Mouse (Mus musculus): Measurements from ENCODE around the gene Srpr.

The Srpr gene

DNA sequence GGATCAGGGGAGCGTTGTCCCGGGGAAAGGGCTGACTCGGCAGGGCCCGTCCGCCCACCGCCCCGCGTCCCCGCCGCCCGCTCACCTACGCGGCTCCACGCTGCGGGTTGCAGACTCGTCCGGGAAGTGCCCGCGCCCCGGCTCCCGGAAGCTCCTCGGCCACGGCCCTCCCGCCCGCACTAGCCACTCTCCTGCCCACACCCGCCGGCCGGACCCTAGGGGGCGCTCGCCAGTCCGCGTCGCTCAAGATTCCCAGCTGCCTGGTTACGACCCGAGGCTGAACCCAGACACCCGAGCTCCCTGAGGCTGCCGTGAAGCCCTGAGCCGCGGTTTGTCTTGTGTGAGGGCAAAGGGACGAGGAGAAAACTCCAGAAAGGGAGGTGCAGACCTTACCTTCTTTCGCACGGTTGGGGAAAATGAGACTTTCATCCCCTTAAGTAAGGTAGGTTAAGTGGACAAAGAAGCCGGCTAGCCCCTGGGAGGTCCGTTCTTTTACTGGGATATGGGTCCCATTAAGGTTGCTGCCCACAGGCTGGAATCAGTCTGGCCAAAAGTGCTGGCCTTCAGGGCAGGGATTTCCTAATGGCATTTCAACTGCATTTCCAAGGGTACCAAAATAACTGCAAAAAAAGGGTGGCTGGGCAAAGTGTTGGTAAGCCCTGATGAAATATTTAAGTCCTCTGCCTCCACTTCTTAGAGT is at the start of gene Srpr, which contains the start of gene Tirap:
Gene Srpr (plus strand): TSS at position 404 of the 700 bp plus-strand sequence.
Gene Tirap (minus strand): TSS at position 520 of the 700 bp plus-strand sequence.
- peak; percentile 63 to 83 for DNase-seq (ENCODE audit: low spot score in 2 of 2)

DNA sequence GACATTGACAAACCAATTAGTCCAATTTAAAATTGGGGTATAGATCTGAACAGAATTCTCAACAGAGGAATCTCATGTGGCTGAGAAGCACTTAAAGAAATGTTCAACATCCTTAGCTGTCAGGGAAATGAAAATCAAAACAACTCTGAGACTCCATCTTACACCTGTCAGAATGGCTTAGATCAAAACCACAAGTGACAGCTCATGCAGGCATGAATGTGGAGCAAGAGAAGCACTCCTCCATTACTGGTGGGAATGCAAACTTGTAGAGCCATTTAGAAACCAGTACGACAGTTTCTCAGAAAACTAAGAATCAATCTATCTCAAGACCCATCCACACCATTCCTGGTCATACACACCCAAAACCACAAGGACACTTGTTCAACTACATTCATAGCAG is 47.1 kb upstream of the Srpr start:
- no peak for DNase-seq (ENCODE audit: low spot score in 2 of 2)

DNA sequence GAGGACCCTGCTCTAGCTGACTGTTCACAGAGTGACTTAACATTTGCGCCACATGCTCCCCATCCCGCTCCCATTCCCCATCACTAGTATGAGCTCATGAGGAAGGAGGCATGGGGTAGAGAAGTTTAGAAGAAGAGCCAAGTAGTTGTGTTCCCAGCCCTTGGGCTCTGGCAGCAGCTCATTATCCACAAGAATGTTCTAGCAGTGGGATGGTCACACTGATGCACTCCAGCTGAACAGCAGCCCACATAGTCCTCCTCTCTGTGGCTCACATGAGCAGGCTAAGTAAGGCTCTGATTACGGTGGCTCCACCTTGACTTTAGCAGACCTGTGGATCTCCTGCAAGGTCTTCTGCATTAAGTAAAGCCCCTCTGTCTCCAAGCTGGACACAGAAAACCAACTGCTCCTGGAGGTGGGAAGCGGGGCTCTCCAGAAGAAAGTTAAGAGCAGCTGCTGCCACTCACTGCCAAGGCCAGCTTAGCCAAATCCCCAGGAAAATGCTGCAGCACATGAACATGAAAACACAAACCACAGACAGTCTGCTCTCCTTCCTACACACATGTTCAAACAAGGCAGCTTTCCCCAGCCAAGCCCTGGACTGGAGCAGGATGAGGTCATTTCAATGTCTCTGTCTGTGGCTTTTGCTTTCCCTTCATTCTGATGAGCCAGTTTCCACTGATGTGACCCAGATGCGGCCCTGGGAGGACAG is 43.8 kb upstream of the Srpr start:
- DNase-seq (ENCODE audit: low spot score in 2 of 2): no peak

GRCm38 (mm10) chr9:35156862-35157261 is 43.1 kb upstream of the Srpr start:
- no peak for DNase-seq (ENCODE audit: low spot score in 2 of 2)

GRCm38 (mm10) chr9:35158477-35158876 is 41.5 kb upstream of the Srpr start:
- DNase-seq (ENCODE audit: low spot score in 2 of 2): no peak

DNA sequence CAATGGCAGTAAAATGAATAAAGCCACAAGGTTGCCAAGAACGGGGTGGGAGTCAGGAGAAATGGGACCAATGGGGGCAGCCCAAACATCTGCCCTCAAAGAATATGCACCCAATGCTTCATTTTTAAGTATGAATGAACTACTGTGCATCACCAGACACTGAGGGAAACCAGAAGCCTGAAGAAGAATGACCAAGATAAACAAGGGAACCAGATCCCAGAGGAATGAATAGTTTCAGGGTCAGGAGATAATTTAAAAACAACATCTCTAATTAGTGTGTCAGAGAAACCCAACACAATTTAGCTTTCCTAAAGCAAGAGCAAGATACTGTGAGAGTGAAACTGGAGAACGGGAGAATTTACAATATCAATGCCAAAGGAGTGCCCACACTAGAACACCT is 39.3 kb upstream of the Srpr start:
- no peak for DNase-seq (ENCODE audit: low spot score in 2 of 2)

- DNase-seq (ENCODE audit: low spot score in 2 of 2): no peak
Observed at GRCm38 (mm10) chr9:35161721-35162120, 38.3 kb upstream of the Srpr start.

GRCm38 (mm10) chr9:35163011-35163690 is 36.8 kb upstream of the Srpr start:
- DNase-seq (ENCODE audit: low spot score in 2 of 2): no peak

DNA sequence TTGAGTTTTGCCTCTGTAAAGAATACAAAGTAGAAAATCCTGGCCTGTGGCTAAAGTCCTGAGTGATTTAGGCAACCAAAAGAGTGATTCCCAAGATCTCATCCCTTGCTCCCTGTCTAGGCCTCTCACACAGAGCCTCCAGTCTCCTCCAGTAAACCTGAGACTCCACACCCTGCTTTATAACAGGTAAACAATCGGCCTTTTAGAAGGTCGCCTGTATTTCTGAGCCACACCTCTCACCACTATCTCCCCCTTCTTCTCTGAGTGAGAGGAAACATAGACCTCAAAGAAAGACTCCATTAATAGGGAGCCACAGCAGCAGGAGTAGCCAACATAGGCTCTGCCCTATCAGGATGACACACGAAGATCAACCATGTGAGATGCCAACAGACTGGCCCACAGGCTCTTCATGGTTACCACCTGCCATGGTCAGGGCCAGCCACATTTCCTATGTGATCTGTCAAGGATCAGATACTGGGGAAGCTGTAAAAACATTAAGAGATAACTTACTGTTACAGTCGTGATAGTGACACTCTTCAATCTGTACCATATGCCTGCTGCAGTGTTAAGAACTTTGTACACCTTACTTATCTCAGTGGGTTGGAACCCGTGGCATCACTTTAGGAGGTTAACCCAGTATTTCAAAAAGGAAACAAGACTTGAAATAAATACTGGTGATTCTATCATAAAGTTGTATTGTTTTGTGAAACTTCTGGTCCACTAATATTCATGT is 35.7 kb upstream of the Srpr start:
- DNase-seq (ENCODE audit: low spot score in 2 of 2): no peak

DNA sequence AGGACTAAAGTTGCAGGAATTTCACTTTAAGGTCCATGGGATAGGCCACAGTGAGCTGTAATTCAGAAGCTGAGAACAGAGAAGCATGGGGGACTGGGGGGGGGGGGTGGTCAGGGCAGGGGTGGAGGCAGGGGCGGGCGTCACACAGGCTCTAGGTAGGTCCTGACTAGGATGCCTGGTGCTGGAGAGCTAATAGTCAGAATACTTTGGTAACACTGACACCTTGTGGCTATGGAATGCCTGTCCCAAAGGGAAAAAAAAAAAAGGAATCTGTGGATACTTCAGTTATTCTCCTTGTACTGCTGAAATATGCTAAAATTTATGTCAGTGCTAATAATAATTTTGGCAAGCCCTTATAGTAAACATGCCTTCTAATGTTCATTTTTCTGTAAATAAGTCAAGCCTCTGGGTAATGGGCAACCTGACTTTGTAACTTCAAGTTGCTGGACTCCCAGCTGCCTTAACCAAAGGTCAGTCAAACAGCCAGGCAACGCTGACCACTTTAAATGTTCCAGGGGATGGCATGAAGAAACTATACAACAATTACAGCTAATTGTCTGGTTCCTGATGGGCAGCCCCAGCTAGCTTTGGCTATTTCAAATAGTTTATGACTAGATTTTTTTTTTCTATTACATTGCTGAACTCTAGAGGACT is 33.7 kb upstream of the Srpr start:
- no peak for DNase-seq (ENCODE audit: low spot score in 2 of 2)

DNA sequence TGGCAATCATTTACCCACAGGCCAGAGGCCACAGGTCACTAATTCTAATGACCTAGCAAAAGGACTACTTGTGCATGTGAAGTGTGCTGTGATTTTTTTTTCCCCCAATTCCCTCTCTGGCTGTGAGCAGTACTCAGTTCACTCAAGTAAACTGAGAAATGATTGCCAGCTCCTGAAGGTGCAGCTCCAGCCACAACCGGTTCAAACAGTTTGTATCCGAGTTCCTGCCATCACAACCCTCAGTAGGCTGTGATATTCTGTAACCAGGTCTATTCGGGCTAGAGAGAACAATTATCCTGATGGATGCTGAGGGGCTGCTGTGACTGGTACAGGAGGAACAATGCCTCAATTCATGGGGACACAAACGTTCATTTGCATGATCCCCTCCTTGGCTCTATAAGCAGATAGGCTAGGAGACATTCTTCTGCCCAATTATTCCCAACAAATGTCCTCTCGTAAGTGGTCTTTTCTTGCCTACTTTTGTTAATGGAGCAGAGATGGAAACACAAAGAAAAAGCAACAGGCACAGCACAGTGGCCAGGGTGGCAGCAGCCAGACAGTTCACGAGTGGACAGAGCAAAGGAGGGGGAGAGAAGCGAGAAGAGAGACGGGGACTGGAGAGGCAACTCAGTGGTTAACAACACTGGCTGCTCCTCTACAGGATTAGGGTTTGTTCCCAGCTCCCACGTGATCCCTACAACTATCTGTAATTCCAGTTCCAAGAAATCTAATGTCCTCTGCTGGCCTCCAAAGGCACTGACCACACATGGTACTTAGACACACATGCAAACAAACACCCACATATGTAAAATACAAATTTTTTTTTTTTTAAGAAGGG is 33.0 kb upstream of the Srpr start:
- no peak for DNase-seq (ENCODE audit: low spot score in 2 of 2)

DNA sequence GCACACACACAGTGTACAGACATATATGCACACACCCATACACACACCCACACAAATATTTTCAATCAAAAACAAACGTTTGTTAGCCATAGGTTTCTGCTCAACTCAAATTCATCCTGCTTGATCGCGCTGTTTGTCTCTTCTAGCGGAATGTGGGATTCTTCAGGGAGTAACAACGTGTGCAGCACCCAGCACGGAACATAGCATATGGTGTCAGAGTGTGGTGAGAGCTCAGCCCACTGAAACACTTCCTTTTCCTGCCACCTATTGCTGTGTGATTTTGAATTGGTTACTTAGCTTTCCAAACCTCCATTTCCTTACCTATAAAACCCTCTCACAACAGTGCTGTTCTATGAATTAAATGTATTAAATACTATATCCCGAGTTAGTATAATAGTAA is 29.9 kb upstream of the Srpr start:
- DNase-seq (ENCODE audit: low spot score in 2 of 2): no peak

DNA sequence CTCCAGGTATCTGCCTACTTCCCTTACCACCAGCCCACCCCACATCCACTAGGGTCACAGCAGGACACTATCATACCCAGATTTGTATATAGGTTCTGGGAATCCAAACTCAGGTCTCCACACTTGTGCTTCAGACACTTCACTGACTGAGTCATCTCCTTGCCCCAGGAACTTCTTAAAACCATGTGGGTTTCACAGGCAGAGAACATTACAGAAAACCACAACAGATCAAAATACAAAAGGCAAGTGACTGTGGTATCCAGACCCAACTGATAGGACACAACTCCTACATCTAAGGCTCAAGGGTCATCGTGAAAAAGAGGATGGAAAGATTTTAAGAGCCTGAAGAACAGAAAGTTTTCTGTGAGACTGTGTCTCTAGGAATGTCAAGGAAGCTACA is 26.6 kb upstream of the Srpr start:
- no peak for DNase-seq (ENCODE audit: low spot score in 2 of 2)

DNA sequence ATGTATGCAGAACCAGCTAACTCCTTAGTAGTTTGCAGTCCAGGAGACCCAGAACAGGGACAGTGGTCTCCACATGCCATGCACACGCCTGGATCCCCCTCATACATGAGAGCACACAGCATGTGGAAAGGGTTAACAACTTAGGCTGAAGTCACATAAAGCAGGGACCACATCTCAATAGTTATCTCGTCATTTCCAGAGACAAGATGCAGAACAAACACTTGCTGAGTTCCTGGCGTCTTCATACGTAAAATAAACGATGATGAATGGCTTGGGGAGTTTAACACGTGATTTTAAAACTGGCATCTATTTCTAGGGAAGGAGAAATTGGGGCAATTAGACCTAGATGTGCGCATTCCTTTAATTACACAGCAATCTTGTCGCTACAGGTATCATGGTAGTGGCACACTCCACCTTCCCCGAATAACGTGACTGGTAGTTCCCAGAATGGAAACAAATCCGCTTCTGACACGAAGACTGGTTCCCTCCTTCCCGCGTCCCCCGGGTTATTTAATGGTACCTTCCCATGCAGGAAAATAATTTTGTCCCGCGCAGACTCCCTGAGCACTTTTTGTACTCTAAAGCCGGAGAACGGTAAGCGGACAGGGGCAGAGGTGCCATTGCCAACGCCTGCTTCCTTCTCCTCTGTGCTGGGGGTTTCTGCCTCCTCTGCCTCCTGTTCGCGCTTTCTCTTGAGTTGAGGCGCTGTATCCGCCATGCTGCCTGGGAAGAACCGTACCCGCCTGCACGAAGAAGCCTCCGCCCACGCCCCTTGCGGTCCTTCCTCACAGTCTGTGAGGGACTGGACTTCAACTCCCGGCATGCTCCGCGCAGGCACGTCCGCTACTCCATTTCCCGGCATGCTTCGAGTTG is 24.5 kb upstream of the Srpr start, which contains the start of gene Dcps:
Gene Dcps (minus strand): TSS at position 811 of the 873 bp plus-strand sequence.
- DNase-seq (ENCODE audit: low spot score in 2 of 2): peak; percentile 92 to 93

DNA sequence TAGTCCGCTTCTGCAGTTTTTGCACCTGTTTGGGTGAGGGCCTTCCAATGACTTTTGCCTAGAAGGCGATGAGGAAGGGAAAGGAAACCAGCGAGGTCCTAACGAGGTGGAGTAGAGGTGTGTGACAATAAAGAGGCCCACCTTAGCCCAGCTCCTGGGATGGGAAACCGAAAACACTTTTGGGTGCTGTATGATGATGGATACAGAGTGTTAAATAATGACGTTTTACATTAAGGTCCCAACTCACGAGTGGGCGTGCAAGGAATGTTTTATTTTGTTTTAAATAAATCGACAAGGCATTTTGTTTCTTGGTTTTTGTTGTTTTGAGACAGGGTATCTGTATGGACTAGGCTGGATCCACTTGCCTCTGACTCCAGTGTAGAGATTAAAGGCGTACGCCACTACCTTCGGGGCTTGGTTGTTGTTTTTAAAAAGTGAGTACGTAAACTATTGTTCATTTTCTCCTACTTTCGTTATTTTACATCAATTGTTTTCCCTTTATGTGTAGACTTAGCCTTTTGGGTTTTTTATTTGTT is 23.8 kb upstream of the Srpr start:
- no peak for DNase-seq (ENCODE audit: low spot score in 2 of 2)

- no peak for DNase-seq (ENCODE audit: low spot score in 2 of 2)
Observed at GRCm38 (mm10) chr9:35182832-35183231, 17.1 kb upstream of the Srpr start.

DNA sequence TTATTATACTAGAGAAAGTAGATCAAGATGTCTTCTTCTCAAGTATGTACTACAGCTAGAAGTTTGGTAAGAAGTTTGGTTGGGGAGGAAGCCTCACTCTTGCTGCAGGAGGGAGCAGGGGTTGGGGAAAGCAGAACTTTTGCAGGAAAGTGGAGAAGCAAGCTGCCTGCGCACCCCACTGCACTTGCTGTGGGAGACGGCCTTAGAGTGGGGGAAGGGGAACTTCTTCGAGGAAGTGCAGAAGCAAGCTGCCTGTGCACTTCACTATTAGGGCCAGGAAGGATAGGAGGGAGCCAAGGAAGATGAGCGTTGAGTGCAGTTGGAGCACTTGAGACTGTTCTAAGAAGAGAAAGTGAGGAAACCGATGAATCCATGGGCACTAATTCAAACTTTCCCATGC is 16.6 kb upstream of the Srpr start:
- DNase-seq (ENCODE audit: low spot score in 2 of 2): no peak

GRCm38 (mm10) chr9:35186430-35186829 is 13.5 kb upstream of the Srpr start:
- DNase-seq (ENCODE audit: low spot score in 2 of 2): no peak

GRCm38 (mm10) chr9:35187351-35187903 is 12.5 kb upstream of the Srpr start:
- no peak for DNase-seq (ENCODE audit: low spot score in 2 of 2)

Data from thymus, postnatal 10 days (tissue).